Mouse (Mus musculus) limb, embryonic 14.5 days (tissue): Measurements from ENCODE around the gene Trpv4. TPM values are rescaled to one million over a fixed set of nuclear protein-coding genes. Genes with fewer than 3 reads are reported as not detected.

ENCODE experiments used
- ATAC-seq: fragments of 200-750 bp; cut with Nextera tagmentation; 2 replicates; pipeline ENCODE4 v1.8.0; 2017; ENCODE audit warnings: low read depth, moderate number of reproducible peaks, moderate TSS enrichment; ENCODE audit not compliant: low FRiP score
- DNase-seq: peaks from one replicate; pipeline ENCODE4 v3.0.0-alpha.2; 2015; ENCODE audit warnings: low spot score
- H3K27ac ChIP-seq: fragments of 300-500 bp; sonication (generic); replicated peaks from 2 replicates; pipeline ENCODE4 v1.5.1; 2014; ENCODE audit warnings: low read depth, mild to moderate bottlenecking, low read length, moderate library complexity, mixed read lengths
- H3K27me3 ChIP-seq: fragments of 300-500 bp; sonication (generic); 2 replicates; pipeline ENCODE4 v1.6.1; 2014; ENCODE audit warnings: low read length, mixed read lengths; ENCODE audit not compliant: control insufficient read depth, insufficient read depth
- H3K36me3 ChIP-seq: fragments of 300-500 bp; sonication (generic); 2 replicates; pipeline ENCODE4 v1.6.1; 2014; ENCODE audit warnings: mild to moderate bottlenecking, low read length, moderate library complexity, mixed read lengths; ENCODE audit not compliant: control insufficient read depth, insufficient read depth
- H3K4me1 ChIP-seq: fragments of 300-500 bp; sonication (generic); 2 replicates; pipeline ENCODE4 v1.6.1; 2014; ENCODE audit warnings: antibody characterized with exemption, low read length, mixed read lengths; ENCODE audit not compliant: control insufficient read depth, insufficient read depth
- H3K4me2 ChIP-seq: fragments of 300-500 bp; sonication (generic); replicated peaks from 2 replicates; pipeline ENCODE4 v1.6.1; 2014; ENCODE audit warnings: low read depth, mild to moderate bottlenecking, low read length, moderate library complexity; ENCODE audit not compliant: severe bottlenecking
- H3K4me3 ChIP-seq: fragments of 300-500 bp; sonication (generic); replicated peaks from 2 replicates; pipeline ENCODE4 v1.5.1; 2014; ENCODE audit warnings: low read length
- H3K9ac ChIP-seq: fragments of 300-500 bp; sonication (generic); 2 replicates; pipeline ENCODE4 v1.6.1; 2014; ENCODE audit warnings: mild to moderate bottlenecking, low read depth, low read length, moderate library complexity; ENCODE audit not compliant: severe bottlenecking
- H3K9me3 ChIP-seq: fragments of 300-500 bp; sonication (generic); 2 replicates; pipeline ENCODE4 v1.6.1; 2016; ENCODE audit warnings: low read length; ENCODE audit not compliant: control insufficient read depth
- POLR2A ChIP-seq: fragments of 200-500 bp; IDR thresholded peaks from 2 replicates; pipeline ENCODE4 v1.8.0; 2012; ENCODE audit warnings: inconsistent platforms, mild to moderate bottlenecking, moderate library complexity, borderline replicate concordance; ENCODE audit not compliant: insufficient read depth, insufficient read length; ENCODE audit errors: extremely low read depth
- WGBS: fragments of 180-500 bp; shearing (Covaris S2); extraction: QIAGEN DNeasy Blood & Tissue Kit; methylation state at CpG from one replicate; pipeline ENCODE4 v1.1.7; 2014; 5-methylcytosine and 5-hydroxymethylcytosine counted together
- polyA plus RNA-seq, 2 experiments: library from polyadenylated mRNA; depleted of rRNA in 1 of 2; stranded (reverse) in 1 of 2; unstranded in 1 of 2; fragments of >200 nt; fragmentation: Nextera tagmentation in 1 of 2; extraction: Ambion mirVana in 1 of 2; gene quantifications; 2 replicates each; pipeline versions ENCODE4 v1.2.1 to v1.2.3; 2012 to 2014

Trpv4 gene
- polyA plus RNA-seq, 2 experiments: 12.9 to 44.9 TPM

GRCm38 (mm10) chr5:114688703-114689102, 30.5 kb upstream of the Trpv4 start:
- ATAC-seq (no peak), DNase-seq (no peak)
- Histone ChIP-seq H3K9ac (no peak overlapping the region), H3K4me3 (no peak overlapping the region), H3K4me1 (peaks cover 5% of the 10 kb centered on the region; the same call in 1 of the 2 replicates), H3K4me2 (no peak overlapping the region), H3K36me3 (no peaks in the 10 kb centered on the region), H3K27me3 (no peaks in the 10 kb centered on the region), H3K27ac (no peak overlapping the region), H3K9me3 (no peaks in the 10 kb centered on the region)
- WGBS: 90% methylated on average over 13 of the region's 13 CpGs
- no peak for TF ChIP-seq POLR2A

GRCm38 (mm10) chr5:114687901-114688300, 29.7 kb upstream of the Trpv4 start:
- ATAC-seq: no peak
- DNase-seq: no peak
- peaks cover 5% of the 10 kb centered on the region; the same call in 1 of the 2 replicates for H3K4me1 ChIP-seq

GRCm38 (mm10) chr5:114686726-114687210, 28.5 kb upstream of the Trpv4 start:
- Histone ChIP-seq H3K36me3 (no peaks in the 10 kb centered on the region), H3K27me3 (no peaks in the 10 kb centered on the region), H3K27ac (no peak overlapping the region), H3K9me3 (no peaks in the 10 kb centered on the region), H3K9ac (no peak overlapping the region), H3K4me2 (no peak overlapping the region), H3K4me3 (no peak overlapping the region), H3K4me1 (peaks cover 5% of the 10 kb centered on the region; the same call in 1 of the 2 replicates)
- DNase-seq: no peak
- TF ChIP-seq POLR2A: no peak
- WGBS: 64% methylated on average over 7 of the region's 7 CpGs
- no peak for ATAC-seq

More at GRCm38 (mm10) chr5:114687901-114688300, 29.7 kb upstream of the Trpv4 start:
- H3K27me3 ChIP-seq: no peaks in the 10 kb centered on the region
- no peak for TF ChIP-seq POLR2A
- no peak overlapping the region for H3K9ac ChIP-seq
- H3K27ac ChIP-seq: no peak overlapping the region
- H3K9me3 ChIP-seq: no peaks in the 10 kb centered on the region
- H3K4me3 ChIP-seq: no peak overlapping the region
- no peaks in the 10 kb centered on the region for H3K36me3 ChIP-seq
- H3K4me2 ChIP-seq: no peak overlapping the region

- ATAC-seq (no peak), DNase-seq (no peak)
- Histone ChIP-seq H3K9me3 (no peaks in the 10 kb centered on the region), H3K4me1 (peaks cover 5% of the 10 kb centered on the region; the same call in 1 of the 2 replicates), H3K36me3 (no peaks in the 10 kb centered on the region), H3K4me3 (no peak overlapping the region), H3K27ac (no peak overlapping the region), H3K4me2 (no peak overlapping the region), H3K27me3 (no peaks in the 10 kb centered on the region), H3K9ac (no peak overlapping the region)
- TF ChIP-seq POLR2A: no peak
- 88% methylated on average over 5 of the region's 5 CpGs for WGBS
Observed at GRCm38 (mm10) chr5:114685986-114686385, 27.8 kb upstream of the Trpv4 start.

GRCm38 (mm10) chr5:114681717-114682116, 23.5 kb upstream of the Trpv4 start:
- DNase-seq (no peak), ATAC-seq (no peak)
- WGBS: 65% methylated on average over 8 of the region's 8 CpGs
- Histone ChIP-seq H3K9me3 (no peaks in the 10 kb centered on the region), H3K27me3 (no peaks in the 10 kb centered on the region), H3K4me2 (no peak overlapping the region), H3K9ac (no peak overlapping the region), H3K36me3 (peaks cover 7% of the 10 kb centered on the region), H3K4me1 (no peaks in the 10 kb centered on the region), H3K4me3 (no peak overlapping the region), H3K27ac (no peak overlapping the region)
- no peak for TF ChIP-seq POLR2A
